Mouse (Mus musculus): ENCODE results near the gene Plxna2.

DNA sequence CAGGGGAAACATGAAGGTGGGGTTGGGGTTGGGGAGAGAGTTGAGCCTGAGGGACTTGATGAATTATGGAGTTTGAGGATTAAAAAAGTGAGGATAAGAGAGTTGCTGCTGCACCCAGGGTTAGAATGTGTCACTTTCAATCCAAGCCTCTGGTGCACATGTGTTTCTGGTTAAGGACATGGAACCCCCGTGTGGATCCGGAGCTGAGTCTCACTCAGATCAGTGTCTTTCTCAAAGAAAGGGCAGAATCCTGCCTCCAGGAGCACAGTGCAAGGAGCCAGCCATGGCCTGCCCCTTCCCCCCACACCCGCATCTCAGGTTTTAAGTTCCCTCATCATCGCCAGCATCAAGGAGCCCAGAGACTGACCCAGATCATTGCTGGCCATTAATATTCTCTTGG lies 102.4 kb downstream of the Plxna2 start:
- TF ChIP-seq CTCF (IDR thresholded peaks at IDR 0.05; ENCODE audit: control insufficient read depth, insufficient read depth, insufficient replicate concordance, low read depth, low read length) (no peak), POLR2A (IDR thresholded peaks at IDR 0.05; ENCODE audit: control insufficient read depth, low read depth, low read length) (no peak)

Measured in testis, adult 2 months (tissue).